ENCODE assay signal across 5 mouse cellular contexts in the genomic region with DNA sequence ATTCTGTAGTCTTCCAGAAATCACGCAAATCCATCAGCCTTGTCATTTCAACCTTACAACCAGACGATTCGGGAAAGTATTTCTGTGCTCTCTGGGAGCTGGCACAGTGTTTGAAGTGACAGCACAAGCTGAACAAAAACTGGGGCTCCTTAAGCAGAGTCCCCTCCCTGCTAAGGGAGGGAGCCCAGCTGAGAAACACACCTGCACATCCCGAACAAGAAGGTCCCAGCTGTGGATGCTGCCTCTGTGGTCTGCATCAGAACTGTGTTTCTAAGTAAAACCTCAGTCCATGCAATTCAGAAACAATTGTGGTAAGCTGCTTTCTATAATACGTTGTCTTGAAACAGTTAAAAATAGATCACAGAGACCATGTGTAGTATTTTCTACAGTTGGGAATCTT.
A peak's percentile ranks its signal among the peaks of the same experiment; 100 is the strongest.
DNase-seq lines count a peak whose midpoint lies in the region; TF ChIP-seq lines count a peak whose summit lies in the region.
"Not testable (repeated sequence)": the region's sequence is repeated elsewhere in the genome, so short reads cannot be mapped to it uniquely, and the experiment has no call there.

No protein-coding gene starts in this region.

- peak overlapping the region; percentile 29; the same call in 1 of the 2 replicates for H3K27ac ChIP-seq in spleen, adult 2 months (ENCODE audit: insufficient read depth, low read length)
- peak overlapping the region; percentile 73 for H3K27ac ChIP-seq in thymus, adult 2 months (ENCODE audit: control insufficient read depth, insufficient read depth, low read length)

- not testable (repeated sequence) for H3K27me3 ChIP-seq in spleen, adult 2 months (ENCODE audit: control insufficient read depth, insufficient read depth, low read length); thymus, adult 2 months (ENCODE audit: control insufficient read depth, insufficient read depth, low read length)

- not testable (repeated sequence) for H3K4me3 ChIP-seq in spleen, adult 2 months (ENCODE audit: extremely low read depth, insufficient read depth, insufficient read length); thymus, adult 2 months (ENCODE audit: control insufficient read depth, insufficient read depth, low read length)

- not testable (repeated sequence) for TF ChIP-seq CTCF in spleen, adult 2 months (IDR thresholded peaks at IDR 0.05; ENCODE audit: extremely low read depth, insufficient read depth, insufficient read length, insufficient replicate concordance); thymus, adult 2 months (IDR thresholded peaks at IDR 0.05; ENCODE audit: borderline replicate concordance, control insufficient read depth, extremely low read depth, insufficient read depth, low read length, poor library complexity)

- 34% methylated on average over 5 of the region's 5 CpGs for WGBS in spleen, adult 2 months
- WGBS in thymus, adult 2 months = 8% methylated on average over 5 of the region's 5 CpGs

- not testable (repeated sequence) for H3K4me1 ChIP-seq in spleen, adult 2 months (ENCODE audit: control insufficient read depth, insufficient read depth, insufficient read length); thymus, adult 2 months (replicated peaks; ENCODE audit: control insufficient read depth, insufficient read depth, low read length)

- DNase-seq in spleen, adult 2 months (ENCODE audit: low read depth in 1 of 2, low spot score in 2 of 2) = not testable (repeated sequence)
- DNase-seq in thymus, adult 2 months = peak; percentile 70
- peak; percentile 56 to 77 for DNase-seq in thymus, postnatal 10 days (ENCODE audit: low spot score in 2 of 2)
- DNase-seq in thymus, postnatal 25 days = peak; percentile 69
- DNase-seq in thymus, postnatal 4 days = peak; percentile 57

- H3K36me3 ChIP-seq in spleen, adult 2 months (ENCODE audit: control insufficient read depth, insufficient read depth, low read length); thymus, adult 2 months (ENCODE audit: control insufficient read depth, insufficient read depth, low read length): not testable (repeated sequence)

- TF ChIP-seq POLR2A in spleen, adult 2 months (IDR thresholded peaks at IDR 0.05; ENCODE audit: low read depth, low read length); thymus, adult 2 months (IDR thresholded peaks at IDR 0.05; ENCODE audit: control insufficient read depth, extremely low read depth, insufficient read depth, low read length, poor library complexity): not testable (repeated sequence)
